Mouse (Mus musculus): ENCODE results near the gene Evc2. TPM values are rescaled to one million over a fixed set of nuclear protein-coding genes. Genes with fewer than 3 reads are reported as not detected.

The Evc2 gene
- polyA plus RNA-seq (2012; fragmentation: generic; extraction: Trizol): 15.6 TPM
- long read RNA-seq, experiment 1, partial matches to known transcripts: 4 of 7 reads
- long read RNA-seq, experiment 1, other reads (novel, unspliced or antisense): 3 of 7 reads
- long read RNA-seq, experiment 2, full-length matches to known transcripts: 40 of 249 reads
- long read RNA-seq, experiment 2, partial matches to known transcripts: 7 of 249 reads
- long read RNA-seq, experiment 2, other reads (novel, unspliced or antisense): 202 of 249 reads

DNA sequence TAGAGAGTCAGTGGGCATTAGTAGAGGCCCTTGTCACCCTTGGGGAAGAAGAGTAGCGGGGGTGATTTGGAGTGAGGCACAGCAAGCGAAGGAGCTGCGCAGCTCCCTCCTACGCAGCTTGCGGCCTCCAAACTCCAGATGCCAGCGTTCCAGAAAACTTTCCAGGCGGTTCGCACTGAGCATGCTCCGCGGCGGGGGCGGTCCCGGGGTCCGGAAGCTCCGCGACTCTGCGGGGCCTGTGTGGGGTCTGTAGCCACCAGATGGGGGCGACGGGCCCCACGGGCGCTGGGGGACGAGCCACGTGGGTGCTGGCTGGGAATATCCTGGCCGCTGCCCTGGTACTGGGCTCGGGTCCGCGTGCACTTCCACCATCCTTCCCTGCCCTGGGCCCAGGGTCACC is at the start of gene Evc2:
Evc2 (plus strand) TSS at position 212 of the 400 bp plus-strand sequence.
- Histone ChIP-seq H3K27me3 (ENCODE audit: control insufficient read depth, insufficient read depth, insufficient read length) (no peaks in the 10 kb centered on the region), H3K36me3 (ENCODE audit: control insufficient read depth, insufficient read depth) (no peaks in the 10 kb centered on the region), H3ac (ENCODE audit: control insufficient read depth, insufficient read length, low read depth) (peak within 1 kb of the TSS; percentile 70), H3K79me2 (ENCODE audit: control insufficient read depth, insufficient read depth) (peaks cover 17% of the 10 kb centered on the region), H3K4me3 (ENCODE audit: insufficient read depth, poor library complexity, severe bottlenecking) (peak within 1 kb of the TSS; percentile 32), H3K79me3 (ENCODE audit: low read depth) (no peaks in the 10 kb centered on the region)
- TF ChIP-seq FOSL1 (IDR thresholded peaks at IDR 0.05; ENCODE audit: insufficient read depth, low read length, poor library complexity, severe bottlenecking) (no peak), MAX (IDR thresholded peaks at IDR 0.05) (no peak), CTCF (IDR thresholded peaks at IDR 0.05; ENCODE audit: control insufficient read depth, insufficient read depth, insufficient read length) (no peak), MYOD1 (IDR thresholded peaks at IDR 0.05; ENCODE audit: control insufficient read depth, insufficient read length, low read depth) (no peak), CEBPB (IDR thresholded peaks at IDR 0.05; ENCODE audit: low read depth) (no peak), MYOG (IDR thresholded peaks at IDR 0.05; ENCODE audit: control insufficient read depth, extremely low read depth, insufficient read length) (no peak), USF1 (IDR thresholded peaks at IDR 0.05; ENCODE audit: low read depth) (no peak)

- Histone ChIP-seq H3ac (ENCODE audit: control insufficient read depth, insufficient read length, low read depth) (no peak overlapping the region), H3K36me3 (ENCODE audit: control insufficient read depth, insufficient read depth) (no peaks in the 10 kb centered on the region), H3K79me3 (ENCODE audit: low read depth) (no peaks in the 10 kb centered on the region), H3K79me2 (ENCODE audit: control insufficient read depth, insufficient read depth) (no peaks in the 10 kb centered on the region), H3K4me3 (ENCODE audit: insufficient read depth, poor library complexity, severe bottlenecking) (no peak overlapping the region), H3K27me3 (ENCODE audit: control insufficient read depth, insufficient read depth, insufficient read length) (no peaks in the 10 kb centered on the region)
- TF ChIP-seq MYOG (IDR thresholded peaks at IDR 0.05; ENCODE audit: control insufficient read depth, extremely low read depth, insufficient read length) (no peak), CEBPB (IDR thresholded peaks at IDR 0.05; ENCODE audit: low read depth) (no peak), MYOD1 (IDR thresholded peaks at IDR 0.05; ENCODE audit: control insufficient read depth, insufficient read length, low read depth) (no peak), FOSL1 (IDR thresholded peaks at IDR 0.05; ENCODE audit: insufficient read depth, low read length, poor library complexity, severe bottlenecking) (no peak), CTCF (IDR thresholded peaks at IDR 0.05; ENCODE audit: control insufficient read depth, insufficient read depth, insufficient read length) (no peak), USF1 (IDR thresholded peaks at IDR 0.05; ENCODE audit: low read depth) (no peak), MAX (IDR thresholded peaks at IDR 0.05) (no peak)
Measured at GRCm38 (mm10) chr5:37289236-37289635, 49.1 kb upstream of the Evc2 start.

GRCm38 (mm10) chr5:37290983-37291382 is 47.3 kb upstream of the Evc2 start:
- H3K27me3 ChIP-seq (ENCODE audit: control insufficient read depth, insufficient read depth, insufficient read length): peaks cover 5% of the 10 kb centered on the region
- TF ChIP-seq MAX (IDR thresholded peaks at IDR 0.05): no peak
- TF ChIP-seq CTCF (IDR thresholded peaks at IDR 0.05; ENCODE audit: control insufficient read depth, insufficient read depth, insufficient read length): peak; percentile 4
- no peaks in the 10 kb centered on the region for H3K36me3 ChIP-seq (ENCODE audit: control insufficient read depth, insufficient read depth)
- no peak overlapping the region for H3ac ChIP-seq (ENCODE audit: control insufficient read depth, insufficient read length, low read depth)
- no peak overlapping the region for H3K4me3 ChIP-seq (ENCODE audit: insufficient read depth, poor library complexity, severe bottlenecking)
- no peaks in the 10 kb centered on the region for H3K79me2 ChIP-seq (ENCODE audit: control insufficient read depth, insufficient read depth)
- H3K79me3 ChIP-seq (ENCODE audit: low read depth): no peaks in the 10 kb centered on the region

- TF ChIP-seq MAX (IDR thresholded peaks at IDR 0.05) (no peak), MYOD1 (IDR thresholded peaks at IDR 0.05; ENCODE audit: control insufficient read depth, insufficient read length, low read depth) (no peak), CEBPB (IDR thresholded peaks at IDR 0.05; ENCODE audit: low read depth) (no peak), CTCF (IDR thresholded peaks at IDR 0.05; ENCODE audit: control insufficient read depth, insufficient read depth, insufficient read length) (no peak), MYOG (IDR thresholded peaks at IDR 0.05; ENCODE audit: control insufficient read depth, extremely low read depth, insufficient read length) (no peak), FOSL1 (IDR thresholded peaks at IDR 0.05; ENCODE audit: insufficient read depth, low read length, poor library complexity, severe bottlenecking) (no peak), USF1 (IDR thresholded peaks at IDR 0.05; ENCODE audit: low read depth) (no peak)
- H3K36me3 ChIP-seq (ENCODE audit: control insufficient read depth, insufficient read depth): no peaks in the 10 kb centered on the region
- H3ac ChIP-seq (ENCODE audit: control insufficient read depth, insufficient read length, low read depth): no peak overlapping the region
- H3K79me2 ChIP-seq (ENCODE audit: control insufficient read depth, insufficient read depth): no peaks in the 10 kb centered on the region
- H3K79me3 ChIP-seq (ENCODE audit: low read depth): no peaks in the 10 kb centered on the region
- no peak overlapping the region for H3K4me3 ChIP-seq (ENCODE audit: insufficient read depth, poor library complexity, severe bottlenecking)
- peaks cover 5% of the 10 kb centered on the region for H3K27me3 ChIP-seq (ENCODE audit: control insufficient read depth, insufficient read depth, insufficient read length)
Measured at GRCm38 (mm10) chr5:37296717-37297116, 41.6 kb upstream of the Evc2 start.

GRCm38 (mm10) chr5:37298370-37298769 is 39.9 kb upstream of the Evc2 start:
- H3K27me3 ChIP-seq (ENCODE audit: control insufficient read depth, insufficient read depth, insufficient read length): peaks cover 5% of the 10 kb centered on the region
- no peaks in the 10 kb centered on the region for H3K36me3 ChIP-seq (ENCODE audit: control insufficient read depth, insufficient read depth)
- H3K79me2 ChIP-seq (ENCODE audit: control insufficient read depth, insufficient read depth): no peaks in the 10 kb centered on the region
- H3K4me3 ChIP-seq (ENCODE audit: insufficient read depth, poor library complexity, severe bottlenecking): no peak overlapping the region
- no peaks in the 10 kb centered on the region for H3K79me3 ChIP-seq (ENCODE audit: low read depth)
- no peak overlapping the region for H3ac ChIP-seq (ENCODE audit: control insufficient read depth, insufficient read length, low read depth)
- TF ChIP-seq USF1 (IDR thresholded peaks at IDR 0.05; ENCODE audit: low read depth) (no peak), CTCF (IDR thresholded peaks at IDR 0.05; ENCODE audit: control insufficient read depth, insufficient read depth, insufficient read length) (peak; percentile 54)

- Histone ChIP-seq H3K4me3 (ENCODE audit: insufficient read depth, poor library complexity, severe bottlenecking) (no peak overlapping the region), H3K36me3 (ENCODE audit: control insufficient read depth, insufficient read depth) (no peaks in the 10 kb centered on the region), H3K79me2 (ENCODE audit: control insufficient read depth, insufficient read depth) (no peaks in the 10 kb centered on the region), H3ac (ENCODE audit: control insufficient read depth, insufficient read length, low read depth) (no peak overlapping the region), H3K27me3 (ENCODE audit: control insufficient read depth, insufficient read depth, insufficient read length) (no peaks in the 10 kb centered on the region), H3K79me3 (ENCODE audit: low read depth) (no peaks in the 10 kb centered on the region)
- TF ChIP-seq FOSL1 (IDR thresholded peaks at IDR 0.05; ENCODE audit: insufficient read depth, low read length, poor library complexity, severe bottlenecking): no peak
- TF ChIP-seq MYOG (IDR thresholded peaks at IDR 0.05; ENCODE audit: control insufficient read depth, extremely low read depth, insufficient read length): no peak
- TF ChIP-seq CTCF (IDR thresholded peaks at IDR 0.05; ENCODE audit: control insufficient read depth, insufficient read depth, insufficient read length): no peak
- no peak for TF ChIP-seq MYOD1 (IDR thresholded peaks at IDR 0.05; ENCODE audit: control insufficient read depth, insufficient read length, low read depth)
- TF ChIP-seq MAX (IDR thresholded peaks at IDR 0.05): no peak
- TF ChIP-seq USF1 (IDR thresholded peaks at IDR 0.05; ENCODE audit: low read depth): no peak
- no peak for TF ChIP-seq CEBPB (IDR thresholded peaks at IDR 0.05; ENCODE audit: low read depth)
Measured at GRCm38 (mm10) chr5:37310026-37310425, 28.3 kb upstream of the Evc2 start.
